Mouse (Mus musculus) gastrocnemius, postnatal 4 days (tissue): Measurements from ENCODE around the gene Frmd4a. TPM values are rescaled to one million over a fixed set of nuclear protein-coding genes. Genes with fewer than 3 reads are reported as not detected.
"Not testable (repeated sequence)": the region's sequence is repeated elsewhere in the genome, so short reads cannot be mapped to it uniquely, and the experiment has no call there.

Source experiments
- DNase-seq, 2 experiments: peaks; one replicate each; pipeline ENCODE4 v3.0.0; 2021 to 2022; ENCODE audit warnings: low spot score in 2 of 2, mixed read lengths in 2 of 2
- total RNA-seq, 2 experiments: library from RNA; stranded (reverse); gene quantifications; 2 replicates each; pipeline ENCODE4 v1.2.3; 2021

Gene Frmd4a
- total RNA-seq, 2 experiments from 2014 or later: 32.9 to 38.0 TPM

DNA sequence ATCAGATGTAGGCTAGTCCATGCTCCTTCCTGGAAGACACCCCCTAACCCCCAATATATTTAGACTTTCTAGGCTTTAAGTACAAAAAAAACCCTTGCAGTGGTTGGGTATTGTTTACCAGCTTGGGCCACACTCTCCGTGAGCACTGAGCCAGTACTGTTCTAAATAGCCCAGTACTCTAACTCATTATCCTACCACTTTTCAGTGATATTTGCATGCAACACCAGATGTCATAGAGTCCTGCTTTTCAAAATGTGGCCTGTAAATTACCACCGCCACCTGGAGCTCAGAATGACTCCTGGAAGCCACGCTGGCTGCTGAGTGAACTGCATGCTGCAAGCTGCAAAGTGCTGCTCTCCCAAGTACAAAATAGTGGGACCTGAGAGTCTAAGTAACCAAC, 590.7 kb downstream of the Frmd4a start:
- DNase-seq: no peak

DNA sequence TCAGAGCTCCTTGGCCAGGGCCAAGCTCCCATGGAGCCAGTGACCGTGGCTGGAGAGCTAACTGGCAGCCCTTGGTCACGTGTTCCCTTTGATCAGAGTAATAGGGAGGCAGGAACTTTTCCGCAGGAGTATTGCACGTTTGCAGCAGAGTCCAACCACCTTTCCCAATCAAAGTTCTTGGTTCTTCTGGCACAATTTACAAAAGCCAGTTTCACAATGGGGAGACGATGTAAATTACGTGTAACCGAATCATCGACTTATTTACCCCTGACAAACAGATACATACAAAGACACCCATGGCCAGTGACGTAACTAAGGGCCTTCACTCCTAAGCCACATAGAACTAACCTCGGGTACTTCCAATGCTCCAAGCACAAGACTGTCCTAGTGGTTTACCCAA, 591.9 kb downstream of the Frmd4a start:
- no peak for DNase-seq

DNA sequence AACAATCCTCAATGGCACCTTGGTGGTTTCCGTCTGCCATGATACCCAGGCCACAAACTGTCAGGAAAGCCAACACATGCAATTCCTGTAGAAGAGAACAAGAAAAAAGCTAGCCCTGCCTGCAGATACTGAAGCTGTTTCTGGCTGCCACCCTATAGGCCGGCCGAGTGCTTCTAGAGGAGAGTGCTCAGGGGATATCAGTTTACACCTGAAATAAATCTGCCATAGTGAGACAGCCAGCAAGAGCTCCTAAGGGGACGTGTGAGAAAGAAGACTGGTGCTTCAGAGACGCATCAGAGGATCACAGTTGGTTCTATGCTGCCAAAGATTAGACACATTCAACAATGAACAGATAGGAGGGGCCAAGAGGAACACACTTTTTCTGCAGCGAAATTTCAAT, 593.8 kb downstream of the Frmd4a start:
- DNase-seq: no peak

DNA sequence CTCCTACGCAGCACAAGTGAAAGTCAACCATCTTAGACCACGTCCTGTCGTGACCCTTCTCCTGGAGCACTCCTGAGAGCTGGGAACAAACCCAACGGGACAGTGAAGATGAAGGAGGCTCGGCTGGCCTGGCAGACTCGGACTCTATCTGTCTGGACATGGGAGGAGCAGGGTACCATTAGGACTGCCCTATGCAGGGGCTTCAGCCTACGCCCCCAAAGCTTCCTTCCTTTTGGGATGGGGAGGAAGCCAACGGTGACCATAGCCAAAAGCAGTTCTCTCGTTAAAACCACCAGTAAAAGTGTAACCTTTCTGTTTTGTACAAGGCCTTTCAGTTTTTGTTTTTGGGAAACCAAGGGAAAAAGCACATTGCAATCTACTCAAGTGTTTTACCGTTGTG, 594.2 kb downstream of the Frmd4a start:
- DNase-seq: no peak

DNA sequence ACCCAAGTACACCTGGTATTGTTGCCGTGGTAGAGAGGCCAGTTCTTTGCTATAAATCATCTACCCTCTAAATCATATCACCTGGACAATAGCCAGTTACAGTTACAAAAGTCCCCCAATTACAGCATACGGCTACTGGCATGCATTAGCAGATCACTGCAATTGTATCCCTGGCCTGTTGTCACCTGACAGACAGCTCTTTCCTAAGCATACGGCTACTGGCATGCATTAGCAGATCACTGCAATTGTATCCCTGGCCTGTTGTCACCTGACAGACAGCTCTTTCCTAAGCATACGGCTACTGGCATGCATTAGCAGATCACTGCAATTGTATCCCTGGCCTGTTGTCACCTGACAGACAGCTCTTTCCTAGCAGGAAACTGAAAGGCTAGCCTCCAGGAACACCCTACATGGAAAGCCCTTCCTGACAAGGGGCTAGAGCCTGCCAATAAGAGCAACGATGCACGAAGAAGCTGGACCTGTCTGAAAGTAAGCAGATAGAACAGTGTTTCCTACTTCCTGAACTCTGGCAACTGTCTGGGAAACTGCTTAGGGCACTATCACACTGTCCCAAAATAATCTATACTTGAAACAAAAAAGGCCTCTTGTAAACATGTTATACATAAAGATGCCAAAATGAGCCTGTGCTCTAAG, 596.9 kb downstream of the Frmd4a start:
- not testable (repeated sequence) for DNase-seq

DNA sequence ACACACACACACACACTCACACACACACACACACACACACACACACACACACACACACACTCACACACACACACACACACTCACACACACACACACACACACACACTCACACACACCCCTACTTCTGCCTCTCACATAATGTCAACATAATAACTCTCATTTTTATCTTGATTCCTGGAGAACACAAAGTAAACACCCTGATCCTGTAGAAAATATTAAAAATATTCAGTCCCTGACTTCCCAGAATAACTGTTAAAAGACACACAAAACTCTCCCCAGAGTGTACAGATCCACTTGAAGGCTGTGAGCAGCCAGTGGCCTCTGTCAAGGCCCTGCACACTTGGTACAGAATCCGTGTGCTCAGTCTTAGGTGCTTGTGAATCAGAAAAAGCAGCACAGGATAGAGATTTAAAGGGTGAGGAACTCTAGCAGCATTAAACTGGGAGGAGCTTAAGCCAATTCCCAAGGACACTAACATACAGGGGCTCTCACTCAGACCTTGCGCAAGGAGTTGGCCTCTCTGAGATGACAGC, 597.6 kb downstream of the Frmd4a start:
- no peak for DNase-seq

DNA sequence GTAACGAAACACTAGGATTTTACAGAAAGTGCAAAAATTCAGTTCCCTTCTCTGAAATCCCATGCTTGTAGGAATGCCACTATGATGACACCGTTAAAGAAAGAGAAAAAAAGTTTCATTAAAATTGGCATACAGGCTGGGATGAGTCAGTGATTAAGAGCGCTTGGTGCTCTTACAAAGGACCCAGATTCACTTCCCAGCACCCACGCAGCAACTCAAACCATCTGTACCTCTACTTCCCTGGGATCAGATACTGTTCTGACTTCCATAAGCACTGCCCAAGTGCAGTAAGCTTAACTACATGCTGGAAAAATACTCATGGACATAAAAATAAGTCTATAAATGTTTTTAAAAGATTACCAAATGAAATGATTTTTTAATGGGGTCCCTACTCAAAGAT, 599.5 kb downstream of the Frmd4a start:
- DNase-seq: no peak

DNA sequence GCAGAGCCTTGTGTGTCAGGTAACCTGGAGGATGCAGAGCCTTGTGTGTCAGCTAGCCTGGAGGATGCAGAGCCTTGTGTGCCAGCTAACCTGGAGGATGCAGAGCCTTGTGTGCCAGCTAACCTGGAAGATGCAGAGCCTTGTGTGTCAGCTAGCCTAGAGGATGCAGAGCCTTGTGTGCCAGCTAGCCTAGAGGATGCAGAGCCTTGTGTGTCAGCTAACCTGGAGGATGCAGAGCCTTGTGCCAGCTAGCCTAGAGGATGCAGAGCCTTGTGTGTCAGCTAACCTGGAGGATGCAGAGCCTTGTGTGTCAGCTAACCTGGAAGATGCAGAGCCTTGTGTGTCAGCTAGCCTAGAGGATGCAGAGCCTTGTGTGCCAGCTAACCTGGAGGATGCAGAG, 601.6 kb downstream of the Frmd4a start:
- not testable (repeated sequence) for DNase-seq

DNA sequence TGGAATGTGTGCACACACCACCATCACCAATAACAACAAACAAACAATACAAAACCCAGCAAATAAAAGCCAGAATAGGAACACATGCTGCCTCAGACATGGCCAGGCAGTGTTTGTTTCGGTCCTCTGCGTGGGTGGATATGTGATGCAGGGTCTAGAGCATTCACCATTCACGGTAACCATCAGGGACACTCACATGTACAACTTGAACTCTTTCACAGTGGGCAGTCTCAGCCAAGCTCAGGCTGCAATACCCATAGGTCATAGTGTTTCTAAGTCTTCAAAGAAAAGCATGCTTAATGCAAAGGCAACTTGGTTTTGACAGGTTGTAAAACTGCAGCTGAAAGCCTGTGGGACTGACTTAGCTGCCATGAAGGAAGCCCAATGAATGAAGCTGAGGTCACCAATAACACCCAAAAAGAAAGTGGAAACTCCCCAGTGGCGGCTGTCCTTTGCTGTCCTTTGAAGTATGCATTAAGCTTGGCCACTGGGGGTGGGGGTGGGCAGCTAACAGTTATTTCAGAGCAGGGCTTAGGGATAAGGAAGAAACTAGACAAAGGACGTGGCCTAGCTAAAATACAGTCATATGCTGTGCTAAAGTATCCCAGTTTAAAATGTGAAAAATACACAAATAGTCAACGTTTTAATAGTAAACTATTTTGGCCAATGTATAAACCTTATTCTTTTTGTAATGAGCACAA, 602.5 kb downstream of the Frmd4a start:
- no peak for DNase-seq

DNA sequence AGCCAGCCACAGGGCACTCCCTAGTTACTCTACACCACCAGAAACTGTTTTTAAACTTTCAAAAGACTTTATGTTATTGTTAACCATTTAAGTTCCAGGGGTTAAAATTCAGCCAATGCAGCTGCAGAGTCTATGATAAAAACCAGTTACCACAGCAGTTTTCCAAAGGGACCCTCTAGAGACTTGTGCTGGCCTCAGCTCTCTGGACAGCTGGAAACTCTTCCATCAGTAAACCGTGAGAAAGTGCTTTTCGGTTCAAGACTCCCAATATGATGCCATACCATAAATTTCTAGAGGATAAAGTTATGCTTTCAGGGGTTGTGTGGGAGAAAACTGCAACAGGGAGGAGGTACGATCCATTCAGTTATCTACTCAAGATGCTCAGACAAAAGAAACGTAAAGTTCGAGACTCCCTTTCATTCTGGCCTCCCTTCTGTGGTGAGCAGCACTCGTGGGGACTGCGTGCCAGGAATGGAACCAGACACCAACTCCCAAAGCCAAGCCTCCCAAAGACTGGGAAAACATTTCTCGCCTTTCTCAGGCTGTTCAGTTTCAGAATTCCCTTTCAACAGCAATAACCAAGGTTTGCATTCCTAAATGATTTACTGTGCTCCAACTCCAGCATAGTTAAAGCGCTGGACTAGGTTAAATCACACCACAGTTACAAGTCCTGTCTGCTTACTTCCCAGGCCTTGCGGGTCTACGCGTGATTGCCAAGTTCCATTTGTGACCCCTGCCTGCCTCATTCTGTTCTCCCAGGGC, 603.3 kb downstream of the Frmd4a start:
- peak in 1 of 2 experiments; percentile 75 for DNase-seq

DNA sequence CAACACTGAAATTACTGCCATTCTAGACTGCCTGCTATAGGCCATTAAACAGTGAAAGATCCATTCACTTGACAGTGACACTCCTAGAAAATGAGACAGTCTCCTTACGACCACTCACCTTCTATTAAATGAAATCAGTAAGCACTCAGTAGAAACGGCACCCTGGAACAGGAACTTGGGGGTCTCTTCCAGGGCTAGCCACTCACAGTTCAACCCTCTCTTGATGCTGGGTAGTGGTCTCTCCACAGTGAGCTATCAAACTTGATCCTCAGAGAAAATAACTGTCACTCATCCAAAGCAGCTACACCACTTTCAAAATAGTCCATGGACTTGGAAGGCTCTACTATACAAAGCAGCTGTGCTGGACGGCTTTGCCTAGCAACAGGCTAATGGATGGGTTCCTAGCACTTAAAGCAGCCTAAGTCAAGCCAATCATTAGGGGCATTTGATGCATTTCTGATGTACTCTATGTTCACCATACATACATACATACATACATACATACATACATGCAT, 604.0 kb downstream of the Frmd4a start:
- no peak for DNase-seq

DNA sequence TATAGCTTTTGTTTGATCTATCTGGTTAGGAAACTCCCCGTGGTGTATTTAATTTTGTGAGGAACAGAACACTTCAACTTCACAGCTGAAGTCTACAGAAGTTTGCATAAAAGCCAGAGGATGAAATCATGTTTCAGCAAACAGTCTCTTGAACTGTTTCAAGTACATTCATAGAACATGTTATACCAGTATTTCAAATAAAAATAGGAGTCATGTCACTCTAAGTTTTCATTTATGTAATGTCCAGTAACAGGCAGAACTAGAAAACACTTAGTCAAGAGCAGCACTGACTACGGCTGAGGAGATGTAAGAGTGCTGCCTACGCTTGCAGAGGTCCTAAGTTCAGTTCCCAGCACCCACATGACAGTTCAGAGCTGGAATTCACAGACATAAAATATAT, 609.4 kb downstream of the Frmd4a start:
- DNase-seq: no peak

DNA sequence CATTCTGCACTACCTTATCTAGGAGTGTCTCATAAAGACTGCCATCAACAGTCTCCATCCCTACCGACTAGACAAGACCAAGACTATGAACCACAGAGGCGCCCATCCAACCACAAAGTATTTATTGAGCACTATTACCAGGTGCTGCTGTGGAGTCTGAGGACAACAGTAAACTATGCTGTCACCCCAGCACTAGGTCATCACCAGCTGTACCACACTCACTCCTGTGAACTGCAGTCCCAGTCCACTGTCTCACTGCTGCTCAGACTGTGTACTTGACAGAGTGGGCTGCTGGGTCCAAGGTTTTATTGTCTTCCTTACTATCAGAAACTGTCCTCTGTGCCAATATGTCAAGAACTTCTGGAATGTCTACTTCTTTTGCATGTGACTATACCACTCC, 611.4 kb downstream of the Frmd4a start:
- no peak for DNase-seq

DNA sequence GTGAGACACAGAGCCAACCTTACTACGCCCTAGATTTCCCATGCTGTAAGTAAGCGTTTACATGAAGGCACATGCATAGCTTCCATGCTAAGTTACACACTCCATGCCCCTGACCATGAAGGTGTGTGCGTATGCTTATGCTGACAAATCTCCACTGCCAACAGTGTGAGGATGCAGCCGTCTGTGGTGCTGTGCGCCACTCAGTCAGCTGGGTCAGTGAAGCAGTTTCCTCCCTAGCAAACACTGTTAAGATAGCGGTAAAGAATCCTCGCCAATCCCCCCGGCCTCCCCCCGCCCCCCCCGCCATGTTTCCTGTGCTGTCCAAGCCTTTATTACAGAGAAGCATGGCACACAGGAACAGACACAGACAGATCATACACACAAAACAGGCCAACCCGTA, 612.0 kb downstream of the Frmd4a start:
- no peak for DNase-seq

DNA sequence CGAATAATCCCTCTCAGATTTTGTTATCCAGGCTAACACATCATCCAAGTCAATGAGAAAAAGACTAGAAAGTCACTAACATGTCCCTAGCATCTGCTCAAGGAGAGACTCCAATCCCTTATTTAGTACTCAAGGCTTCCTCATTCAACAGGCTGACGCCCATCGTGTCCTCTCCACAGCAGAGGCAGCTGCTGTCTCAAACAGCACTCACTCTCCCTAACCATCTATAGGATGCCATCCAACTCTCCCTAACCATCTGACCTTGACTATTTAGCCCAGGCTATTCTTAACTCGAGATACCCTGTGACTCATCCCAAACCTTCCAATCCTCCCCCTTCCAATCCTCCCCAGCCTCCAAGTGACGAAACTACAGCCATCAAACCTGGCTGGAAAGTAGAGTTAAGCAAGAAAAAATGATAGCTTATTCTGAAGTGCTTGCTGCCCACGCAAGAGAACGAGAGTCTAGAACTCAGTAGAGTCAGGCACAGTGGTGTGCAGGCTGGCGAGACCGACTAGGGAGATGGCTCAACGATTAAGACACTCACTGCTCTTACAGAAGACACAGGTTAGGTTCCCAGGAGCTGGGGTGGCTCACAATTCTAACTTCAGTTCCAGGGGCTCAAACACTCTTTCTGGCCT, 612.8 kb downstream of the Frmd4a start:
- no peak for DNase-seq

DNA sequence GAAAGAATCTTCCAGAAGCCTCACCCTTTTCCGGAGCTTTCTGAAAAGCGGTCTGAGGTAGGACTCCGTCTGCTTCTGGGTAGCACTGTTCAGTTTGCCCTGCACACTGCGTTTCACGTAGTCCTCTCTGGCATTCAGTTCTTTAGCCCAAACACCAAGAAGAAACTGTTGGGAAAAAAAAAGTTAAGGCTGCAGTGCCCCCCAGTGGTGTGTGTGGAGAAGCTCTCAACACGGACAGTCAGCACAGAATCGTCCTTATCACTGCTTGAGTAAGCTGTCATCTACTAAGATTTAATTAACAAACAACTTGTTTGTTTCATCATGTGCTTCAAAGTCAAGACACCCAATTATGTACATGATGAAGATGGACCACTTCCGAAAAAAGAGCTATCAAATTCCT, 618.3 kb downstream of the Frmd4a start:
- DNase-seq: no peak

DNA sequence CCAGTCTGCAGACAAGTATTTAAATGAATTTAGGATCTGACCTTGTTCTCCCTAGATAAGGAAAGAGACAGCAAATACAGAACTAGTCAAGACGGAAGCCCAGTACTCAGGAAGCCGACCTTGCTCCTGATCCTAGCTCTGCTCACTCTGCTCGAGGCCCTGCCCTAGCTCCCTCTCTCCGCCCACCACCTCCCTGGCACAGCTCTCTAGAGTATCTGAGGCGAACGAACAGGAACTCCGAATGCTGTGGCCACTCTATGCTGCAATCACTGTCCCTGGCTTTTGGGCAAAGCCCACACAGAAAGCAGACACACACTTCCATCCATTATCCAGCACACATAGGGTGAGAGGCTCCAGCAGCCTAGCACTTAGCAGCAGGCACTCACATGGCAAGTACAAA, 619.1 kb downstream of the Frmd4a start:
- DNase-seq: no peak

DNA sequence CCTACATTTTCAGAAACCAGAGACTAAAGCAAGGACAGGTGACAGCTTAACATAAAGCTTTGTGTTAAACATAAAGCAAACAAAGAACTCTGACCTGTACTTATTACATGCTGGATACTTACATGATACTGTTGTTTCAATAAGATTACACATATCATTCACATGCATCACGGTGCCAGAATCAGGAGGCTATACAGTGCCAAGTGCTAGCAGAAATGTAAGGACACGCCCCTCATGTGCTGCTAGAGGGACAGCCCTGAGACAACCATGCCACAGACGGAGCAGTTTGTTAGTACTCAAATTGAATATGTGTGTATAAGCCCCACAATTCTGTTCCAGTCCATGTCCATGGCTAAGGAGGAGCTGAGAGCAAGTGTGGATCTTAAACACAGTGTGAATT, 620.7 kb downstream of the Frmd4a start:
- DNase-seq: no peak

DNA sequence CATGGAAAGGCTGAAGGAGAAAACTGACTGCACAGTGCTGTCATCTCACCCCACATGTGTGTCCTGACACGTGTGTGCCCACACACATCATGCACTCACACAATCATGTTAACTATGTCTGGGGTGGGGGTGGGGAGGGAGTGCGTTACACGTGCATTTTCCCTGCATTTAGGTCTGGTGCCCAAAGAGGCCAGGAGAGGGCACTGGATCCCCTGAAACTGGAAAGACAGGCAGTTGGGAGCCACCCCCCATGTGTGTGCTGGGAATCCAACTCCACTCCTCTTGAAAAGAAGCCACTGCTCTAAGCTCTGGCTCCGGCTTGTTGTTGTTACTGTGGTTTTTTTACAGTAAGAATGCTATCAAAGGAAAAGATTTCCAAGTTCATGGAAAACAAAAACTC, 627.5 kb downstream of the Frmd4a start:
- no peak for DNase-seq

DNA sequence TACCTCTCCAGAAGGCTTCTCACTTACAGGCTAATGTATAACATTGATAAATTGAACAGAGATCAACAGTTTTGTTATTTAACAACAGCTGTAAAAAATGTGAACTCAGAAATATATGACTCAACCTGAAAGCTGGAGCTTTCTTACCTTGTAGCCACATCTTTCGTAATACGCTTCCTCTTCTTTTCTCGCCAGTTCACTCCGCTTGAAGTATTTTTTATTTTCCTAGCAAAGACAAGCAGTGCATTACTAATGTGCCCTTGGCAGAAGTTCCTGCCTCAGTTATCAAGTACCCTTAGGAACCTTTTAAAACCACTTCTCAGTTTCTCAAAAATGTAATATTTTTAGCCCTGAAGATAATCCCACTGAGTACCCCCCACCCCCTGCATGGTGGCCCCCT, 630.6 kb downstream of the Frmd4a start:
- no peak for DNase-seq

DNA sequence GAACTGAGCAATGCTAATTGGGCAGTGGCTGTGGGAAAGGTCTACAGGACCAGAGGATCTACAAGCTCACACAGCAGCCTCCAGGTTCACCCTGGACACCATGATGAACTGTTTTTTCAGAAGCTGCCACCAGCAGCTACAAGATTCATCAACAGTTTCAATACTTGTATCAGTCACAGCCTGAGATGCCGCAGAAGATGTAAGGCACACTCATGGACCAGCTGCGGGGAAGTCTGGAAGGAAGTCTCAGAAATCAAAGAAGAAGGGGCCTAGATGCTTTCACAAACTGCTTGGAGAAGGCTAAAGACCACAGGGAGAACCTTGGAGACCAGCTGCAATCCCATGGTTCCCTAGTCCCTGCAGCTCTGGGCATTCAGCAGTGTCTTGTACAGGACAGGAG, 632.1 kb downstream of the Frmd4a start:
- no peak for DNase-seq
